Mouse (Mus musculus) ES-Bruce4 (cell line): Measurements from ENCODE around the gene Myo6.

Source experiments
- CTCF ChIP-seq: IDR thresholded peaks from one replicate; pipeline ENCODE4 v1.8.1; 2011; ENCODE audit warnings: low read depth, low read length
- EP300 ChIP-seq: IDR thresholded peaks from 2 replicates; pipeline ENCODE4 v1.6.1; 2011; ENCODE audit warnings: low read depth, low read length; ENCODE audit not compliant: insufficient read depth
- POLR2A ChIP-seq: IDR thresholded peaks from one replicate; pipeline ENCODE4 v1.8.1; 2011; ENCODE audit warnings: low read length; ENCODE audit not compliant: insufficient read depth

DNA sequence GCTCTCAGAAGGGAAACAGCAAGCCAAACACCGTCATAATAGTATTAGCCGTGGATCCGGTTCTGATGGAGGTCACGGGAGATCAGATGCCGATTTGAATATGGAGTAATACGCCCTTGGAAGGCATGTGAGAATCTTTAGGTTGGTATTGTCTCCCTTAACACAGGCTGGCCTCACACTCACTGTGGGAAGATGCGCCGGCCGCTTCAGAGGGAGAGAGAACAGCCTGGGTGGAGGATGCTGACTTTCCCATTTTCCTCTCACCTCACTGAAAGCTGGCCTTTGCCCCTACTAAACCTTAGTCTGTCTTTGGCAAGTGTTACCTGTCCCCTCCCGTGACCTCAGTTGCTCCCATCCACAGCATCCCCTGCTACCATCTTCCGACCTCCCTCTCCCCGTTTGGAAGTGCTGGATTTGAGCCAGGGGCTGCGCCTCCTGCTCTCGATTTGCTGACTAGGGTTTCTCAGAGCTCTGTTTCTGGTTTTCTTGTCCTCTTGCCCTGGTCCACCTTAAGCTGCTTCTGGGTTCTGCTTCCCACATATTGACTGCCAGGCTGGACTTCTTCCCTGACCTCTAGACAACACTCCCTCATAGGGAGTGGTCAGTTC, 169.3 kb downstream of the Myo6 start:
- TF ChIP-seq POLR2A (no peak), CTCF (no peak), EP300 (no peak)
